Mouse (Mus musculus) lung, postnatal 25 days (tissue): ENCODE data around the gene Ssxb1.
"Not testable (repeated sequence)": the region's sequence is repeated elsewhere in the genome, so short reads cannot be mapped to it uniquely, and the experiment has no call there.

Experiments used
- DNase-seq: peaks from one replicate; pipeline ENCODE4 v3.0.0; 2022; ENCODE audit warnings: low spot score

Ssxb1 gene

GRCm38 (mm10) chrX:8413005-8413404, at the start of gene Ssxb1:
Gene Ssxb1, plus strand, starts transcription at chrX:8413305.
- not testable (repeated sequence) for DNase-seq

- not testable (repeated sequence) for DNase-seq
Observed at GRCm38 (mm10) chrX:8366678-8367077, 46.4 kb upstream of the Ssxb1 start, which contains the start of gene Ssxb9. Gene Ssxb9, plus strand, starts transcription at chrX:8366978.

- DNase-seq = not testable (repeated sequence)
Observed at GRCm38 (mm10) chrX:8461626-8462025, 48.5 kb downstream of the Ssxb1 start, which contains the start of gene Ssxb2. Gene Ssxb2, minus strand, starts transcription at chrX:8461726.
